In the genomic region with DNA sequence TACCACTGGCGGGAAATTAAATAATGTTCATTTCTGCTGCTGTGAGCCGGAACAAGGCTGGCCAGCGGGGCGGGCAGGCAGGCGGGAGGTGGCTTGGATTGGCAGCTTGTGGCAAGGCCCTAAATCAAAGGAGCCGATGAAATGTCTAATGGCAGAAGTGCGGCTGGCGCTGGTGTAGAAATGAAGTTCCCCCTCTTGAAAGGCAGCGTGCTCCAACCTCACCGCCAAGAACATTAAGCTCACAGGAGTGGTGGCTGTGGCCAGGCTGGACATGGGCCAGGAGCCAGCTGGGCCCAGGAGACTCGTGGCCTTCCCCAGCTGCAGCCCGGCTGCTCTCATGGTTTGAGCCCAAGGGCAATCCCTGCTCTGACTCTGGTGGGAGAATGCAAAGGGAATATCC, we compare ENCODE assay signal across 8 mouse cellular contexts.
DNase-seq lines count a peak whose midpoint lies in the region; ATAC-seq lines count a peak whose summit lies in the region.

No protein-coding gene starts in this region.

- H3K9ac ChIP-seq in kidney, embryonic 15.5 days, result no peak overlapping the region
- H3K9ac ChIP-seq in forebrain, embryonic 14.5 days (ENCODE audit: low read length), result no peak overlapping the region
- H3K9ac ChIP-seq in hindbrain, embryonic 15.5 days, result no peak overlapping the region

- ATAC-seq in kidney, embryonic 15.5 days (replicated peaks; ENCODE audit: low FRiP score), result no peak
- no peak for ATAC-seq in forebrain, embryonic 14.5 days
- ATAC-seq in hindbrain, embryonic 15.5 days (ENCODE audit: low FRiP score, low read depth), result no peak
- ATAC-seq in CD4-positive, CD25-positive, alpha-beta regulatory T cell, adult 4 months, result no peak

- peaks cover 59% of the 10 kb centered on the region for H3K27me3 ChIP-seq in kidney, embryonic 15.5 days
- H3K27me3 ChIP-seq in forebrain, embryonic 14.5 days (replicated peaks; ENCODE audit: control insufficient read depth, insufficient read depth, low read length), result no peaks in the 10 kb centered on the region
- no peaks in the 10 kb centered on the region for H3K27me3 ChIP-seq in hindbrain, embryonic 15.5 days

- H3K4me1 ChIP-seq in kidney, embryonic 15.5 days, result no peaks in the 10 kb centered on the region; the same call in 1 of the 2 replicates
- peaks cover 29% of the 10 kb centered on the region for H3K4me1 ChIP-seq in forebrain, embryonic 14.5 days (ENCODE audit: control insufficient read depth, insufficient read depth, low read length)
- H3K4me1 ChIP-seq in hindbrain, embryonic 15.5 days (replicated peaks), result peaks cover 28% of the 10 kb centered on the region

- peak; percentile 30 for DNase-seq in kidney, postnatal 14 days
- peak; percentile 71 for DNase-seq in forebrain, embryonic 14.5 days (ENCODE audit: low spot score)
- peak; percentile 12 for DNase-seq in neural tube, embryonic 10.5 days (ENCODE audit: extremely low spot score, low spot score)
- DNase-seq in embryo, embryonic 11 days, result no peak
- no peak for DNase-seq in embryo, embryonic 10 days (ENCODE audit: low spot score)

- no peak overlapping the region for H3K4me2 ChIP-seq in kidney, embryonic 15.5 days
- no peak overlapping the region for H3K4me2 ChIP-seq in forebrain, embryonic 14.5 days (ENCODE audit: low read length)
- H3K4me2 ChIP-seq in hindbrain, embryonic 15.5 days, result no peak overlapping the region

- WGBS in kidney, embryonic 15.5 days, result 66% methylated on average over 12 of the region's 12 CpGs
- 28% methylated on average over 12 of the region's 12 CpGs for WGBS in forebrain, embryonic 14.5 days
- WGBS in hindbrain, embryonic 15.5 days, result 25% methylated on average over 12 of the region's 12 CpGs

- H3K9me3 ChIP-seq in kidney, embryonic 15.5 days (replicated peaks), result no peaks in the 10 kb centered on the region
- no peaks in the 10 kb centered on the region for H3K9me3 ChIP-seq in forebrain, embryonic 14.5 days (replicated peaks; ENCODE audit: control insufficient read depth, low read length)
- no peaks in the 10 kb centered on the region for H3K9me3 ChIP-seq in hindbrain, embryonic 15.5 days

- H3K36me3 ChIP-seq in kidney, embryonic 15.5 days, result no peaks in the 10 kb centered on the region
- H3K36me3 ChIP-seq in forebrain, embryonic 14.5 days (ENCODE audit: control insufficient read depth, insufficient read depth, low read length), result no peaks in the 10 kb centered on the region
- no peaks in the 10 kb centered on the region for H3K36me3 ChIP-seq in hindbrain, embryonic 15.5 days

- no peak overlapping the region for H3K4me3 ChIP-seq in kidney, embryonic 15.5 days (replicated peaks)
- no peak overlapping the region for H3K4me3 ChIP-seq in forebrain, embryonic 14.5 days (ENCODE audit: low read depth, low read length)
- H3K4me3 ChIP-seq in hindbrain, embryonic 15.5 days, result no peak overlapping the region

- no peak overlapping the region for H3K27ac ChIP-seq in kidney, embryonic 15.5 days
- peak overlapping the region; percentile 81; the same call in 1 of the 2 replicates for H3K27ac ChIP-seq in forebrain, embryonic 14.5 days (ENCODE audit: low read depth, low read length)
- peak overlapping the region; percentile 84 for H3K27ac ChIP-seq in hindbrain, embryonic 15.5 days (replicated peaks)

Comparison
In these comparisons a context has a peak if more than half of its experiments do, and no peak if none do; other contexts are left out.
1. DNase-seq: peak in kidney, postnatal 14 days (single experiment), forebrain, embryonic 14.5 days (single experiment) and neural tube, embryonic 10.5 days (single experiment); none in embryo, embryonic 11 days (single experiment) and embryo, embryonic 10 days (single experiment).